Mouse (Mus musculus) heart, embryonic 10.5 days (tissue): ENCODE measurements at regions not wholly inside any gene's neighbourhood (a gene's known extent, or its start where the extent isn't known, plus 50 kb on each side); places are given as distances from the start of the nearest gene placed in this dataset.
A peak's percentile ranks its signal among the peaks of the same experiment; 100 is the strongest.

Experiments
- DNase-seq: peaks from one replicate; pipeline ENCODE4 v3.0.0-alpha.2; 2017; ENCODE audit warnings: low spot score
- H3K27ac ChIP-seq: fragments of 300-500 bp; sonication (generic); 2 replicates; pipeline ENCODE4 v1.5.1; 2016; ENCODE audit warnings: mild to moderate bottlenecking
- H3K27me3 ChIP-seq: fragments of 300-500 bp; sonication (generic); 2 replicates; pipeline ENCODE4 v1.6.1; 2016; ENCODE audit warnings: mild to moderate bottlenecking; ENCODE audit not compliant: poor library complexity, insufficient read depth, severe bottlenecking
- H3K36me3 ChIP-seq: fragments of 300-500 bp; sonication (generic); 2 replicates; pipeline ENCODE4 v1.6.1; 2016; ENCODE audit warnings: mild to moderate bottlenecking, moderate library complexity
- H3K4me1 ChIP-seq: fragments of 300-500 bp; sonication (generic); 2 replicates; pipeline ENCODE4 v1.6.1; 2016; ENCODE audit warnings: mild to moderate bottlenecking
- H3K4me3 ChIP-seq: fragments of 300-500 bp; sonication (generic); 2 replicates; pipeline ENCODE4 v1.5.1; 2016; ENCODE audit warnings: mild to moderate bottlenecking, moderate library complexity
- H3K9me3 ChIP-seq: fragments of 300-500 bp; sonication (generic); 2 replicates; pipeline ENCODE4 v1.6.1; 2016; ENCODE audit warnings: mild to moderate bottlenecking, moderate library complexity
- WGBS: fragments of 180-500 bp; shearing (Covaris S2); methylation state at CpG from one replicate; pipeline ENCODE4 v1.1.7; 2016; 5-methylcytosine and 5-hydroxymethylcytosine counted together

- Histone ChIP-seq H3K9me3 (no peaks in the 10 kb centered on the region), H3K27me3 (0 out of 2 replicates have a peak, but pooled peaks cover 8% of the 10 kb centered on the region), H3K27ac (no peak overlapping the region), H3K4me3 (no peak overlapping the region), H3K36me3 (no peaks in the 10 kb centered on the region), H3K4me1 (peaks cover 21% of the 10 kb centered on the region; the same call in 1 of the 2 replicates)
- no peak for DNase-seq
- WGBS, result 55% methylated on average over 4 of the region's 4 CpGs
Measured at GRCm38 (mm10) chr15:68414047-68414446, 1913.3 kb upstream of the Lrrc6 start.

GRCm38 (mm10) chr15:68412697-68413096 lies 1912.0 kb upstream of the Lrrc6 start:
- H3K9me3 ChIP-seq, result no peaks in the 10 kb centered on the region
- H3K27me3 ChIP-seq, result 0 out of 2 replicates have a peak, but pooled peaks cover 8% of the 10 kb centered on the region
- WGBS, result 23% methylated on average over 2 of the region's 2 CpGs
- H3K4me1 ChIP-seq, result peaks cover 21% of the 10 kb centered on the region; the same call in 1 of the 2 replicates
- peak; percentile 78 for DNase-seq
- no peaks in the 10 kb centered on the region for H3K36me3 ChIP-seq
- H3K27ac ChIP-seq, result 0 out of 2 replicates have a peak overlapping the region, but pooled peaks have one; percentile 3
- no peak overlapping the region for H3K4me3 ChIP-seq

GRCm38 (mm10) chr15:68412156-68412555 lies 1911.4 kb upstream of the Lrrc6 start:
- Histone ChIP-seq H3K4me1 (peaks cover 21% of the 10 kb centered on the region; the same call in 1 of the 2 replicates), H3K9me3 (no peaks in the 10 kb centered on the region), H3K27me3 (0 out of 2 replicates have a peak, but pooled peaks cover 8% of the 10 kb centered on the region), H3K36me3 (no peaks in the 10 kb centered on the region), H3K4me3 (no peak overlapping the region), H3K27ac (0 out of 2 replicates have a peak overlapping the region, but pooled peaks have one; percentile 3)
- 56% methylated on average over 3 of the region's 3 CpGs for WGBS
- DNase-seq, result no peak

- no peak for DNase-seq
- WGBS, result 92% methylated on average over 3 of the region's 3 CpGs
- no peaks in the 10 kb centered on the region for H3K27me3 ChIP-seq
- no peaks in the 10 kb centered on the region for H3K36me3 ChIP-seq
- H3K4me3 ChIP-seq, result no peak overlapping the region
- H3K27ac ChIP-seq, result no peak overlapping the region
- no peaks in the 10 kb centered on the region for H3K4me1 ChIP-seq
- no peaks in the 10 kb centered on the region for H3K9me3 ChIP-seq
Measured at GRCm38 (mm10) chr15:68403554-68404070, 1902.9 kb upstream of the Lrrc6 start.

- WGBS, result 60% methylated on average over 1 of the region's 1 CpGs
- Histone ChIP-seq H3K27ac (no peak overlapping the region), H3K27me3 (no peaks in the 10 kb centered on the region), H3K9me3 (no peaks in the 10 kb centered on the region), H3K36me3 (no peaks in the 10 kb centered on the region), H3K4me1 (no peaks in the 10 kb centered on the region), H3K4me3 (no peak overlapping the region)
- DNase-seq, result no peak
Measured at GRCm38 (mm10) chr15:68401726-68402125, 1901.0 kb upstream of the Lrrc6 start.

- Histone ChIP-seq H3K9me3 (no peaks in the 10 kb centered on the region), H3K4me3 (no peak overlapping the region), H3K27ac (no peak overlapping the region), H3K4me1 (no peaks in the 10 kb centered on the region), H3K36me3 (no peaks in the 10 kb centered on the region), H3K27me3 (no peaks in the 10 kb centered on the region)
- 66% methylated on average over 4 of the region's 4 CpGs for WGBS
- DNase-seq, result no peak
Measured at GRCm38 (mm10) chr15:68401006-68401405, 1900.3 kb upstream of the Lrrc6 start.

GRCm38 (mm10) chr15:68396566-68396965 lies 1895.9 kb upstream of the Lrrc6 start:
- H3K36me3 ChIP-seq, result no peaks in the 10 kb centered on the region
- no peak overlapping the region for H3K4me3 ChIP-seq
- H3K9me3 ChIP-seq, result no peaks in the 10 kb centered on the region
- H3K27ac ChIP-seq, result no peak overlapping the region
- no peaks in the 10 kb centered on the region for H3K27me3 ChIP-seq
- 89% methylated on average over 6 of the region's 6 CpGs for WGBS
- no peak for DNase-seq
- H3K4me1 ChIP-seq, result no peaks in the 10 kb centered on the region

GRCm38 (mm10) chr15:68394749-68395148 lies 1894.0 kb upstream of the Lrrc6 start:
- Histone ChIP-seq H3K36me3 (no peaks in the 10 kb centered on the region), H3K27me3 (no peaks in the 10 kb centered on the region), H3K4me1 (no peaks in the 10 kb centered on the region), H3K9me3 (no peaks in the 10 kb centered on the region), H3K4me3 (no peak overlapping the region), H3K27ac (no peak overlapping the region)
- 91% methylated on average over 1 of the region's 1 CpGs for WGBS
- DNase-seq, result no peak

- DNase-seq, result no peak
- Histone ChIP-seq H3K36me3 (no peaks in the 10 kb centered on the region), H3K4me1 (no peaks in the 10 kb centered on the region), H3K9me3 (no peaks in the 10 kb centered on the region), H3K27me3 (no peaks in the 10 kb centered on the region), H3K4me3 (no peak overlapping the region), H3K27ac (no peak overlapping the region)
- WGBS, result 52% methylated on average over 4 of the region's 4 CpGs
Measured at GRCm38 (mm10) chr15:68394157-68394556, 1893.4 kb upstream of the Lrrc6 start.

- no peaks in the 10 kb centered on the region for H3K9me3 ChIP-seq
- no peak overlapping the region for H3K27ac ChIP-seq
- H3K4me3 ChIP-seq, result no peak overlapping the region
- no peaks in the 10 kb centered on the region for H3K27me3 ChIP-seq
- H3K36me3 ChIP-seq, result no peaks in the 10 kb centered on the region
- DNase-seq, result no peak
- H3K4me1 ChIP-seq, result no peaks in the 10 kb centered on the region
- 31% methylated on average over 1 of the region's 1 CpGs for WGBS
Measured at GRCm38 (mm10) chr15:68391737-68392136, 1891.0 kb upstream of the Lrrc6 start.

GRCm38 (mm10) chr15:68389855-68390254 lies 1889.1 kb upstream of the Lrrc6 start:
- H3K36me3 ChIP-seq, result no peaks in the 10 kb centered on the region
- no peak overlapping the region for H3K4me3 ChIP-seq
- no peak overlapping the region for H3K27ac ChIP-seq
- 69% methylated on average over 5 of the region's 5 CpGs for WGBS
- peak; percentile 27 for DNase-seq
- H3K27me3 ChIP-seq, result no peaks in the 10 kb centered on the region
- H3K4me1 ChIP-seq, result no peaks in the 10 kb centered on the region
- no peaks in the 10 kb centered on the region for H3K9me3 ChIP-seq

- Histone ChIP-seq H3K27me3 (no peaks in the 10 kb centered on the region), H3K9me3 (no peaks in the 10 kb centered on the region), H3K27ac (no peak overlapping the region), H3K4me1 (no peaks in the 10 kb centered on the region), H3K4me3 (no peak overlapping the region), H3K36me3 (no peaks in the 10 kb centered on the region)
- WGBS, result 76% methylated on average over 4 of the region's 4 CpGs
- no peak for DNase-seq
Measured at GRCm38 (mm10) chr15:68387349-68388065, 1886.8 kb upstream of the Lrrc6 start.

- Histone ChIP-seq H3K4me3 (no peak overlapping the region), H3K27ac (no peak overlapping the region), H3K4me1 (no peaks in the 10 kb centered on the region), H3K36me3 (no peaks in the 10 kb centered on the region), H3K9me3 (no peaks in the 10 kb centered on the region), H3K27me3 (no peaks in the 10 kb centered on the region)
- no peak for DNase-seq
- 62% methylated on average over 10 of the region's 10 CpGs for WGBS
Measured at GRCm38 (mm10) chr15:68384571-68385335, 1884.0 kb upstream of the Lrrc6 start.
